Mouse (Mus musculus): ENCODE results near the gene Slc7a6os. TPM values are rescaled to one million over a fixed set of nuclear protein-coding genes. Genes with fewer than 3 reads are reported as not detected.
A peak's percentile ranks its signal among the peaks of the same experiment; 100 is the strongest.

The Slc7a6os gene
- total and polyA plus RNA-seq, 3 experiments, result 7.1 to 10.7 (median 9.6) TPM

DNA sequence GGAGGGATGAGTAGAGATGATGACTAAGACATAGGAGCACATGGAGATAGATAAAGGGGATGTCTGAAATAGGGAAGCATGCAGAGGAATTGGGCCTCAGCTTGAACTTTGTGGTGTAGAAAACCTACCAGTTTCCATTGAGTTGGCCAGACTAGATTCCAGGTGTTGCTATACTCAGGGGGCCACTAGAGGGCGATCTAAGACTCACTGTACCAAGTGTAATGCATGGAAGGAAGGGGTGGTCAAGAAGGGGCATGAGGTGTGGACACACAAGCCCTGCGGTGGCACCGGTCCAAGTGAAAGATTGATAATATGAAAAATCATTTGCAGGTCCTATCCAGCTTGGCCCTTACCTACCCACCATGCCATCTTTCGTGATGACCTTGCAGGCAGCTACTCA, 45.3 kb downstream of the Slc7a6os start:
- peak; percentile 65 to 76 for DNase-seq
- Histone ChIP-seq H3K4me1 (ENCODE audit: control insufficient read depth, insufficient read depth, low read length) (no peaks in the 10 kb centered on the region; the same call in 1 of the 2 replicates), H3K79me2 (replicated peaks; ENCODE audit: control insufficient read depth, insufficient read depth, low read length) (no peaks in the 10 kb centered on the region), H3K27ac (no peak overlapping the region), H3K9ac (ENCODE audit: low read depth, low read length) (no peak overlapping the region), H3K4me3 (no peak overlapping the region), H3K27me3 (ENCODE audit: control insufficient read depth, insufficient read depth, low read length) (no peaks in the 10 kb centered on the region), H3K36me3 (ENCODE audit: control insufficient read depth, insufficient read depth, low read length) (no peaks in the 10 kb centered on the region)
- intact Hi-C loops (cut with DNase I), result loop anchor here (2.0 kb wide), 1 partner anchor 33 kb away; no protein-coding TSS in a partner anchor
- TF ChIP-seq CTCF (IDR thresholded peaks at IDR 0.05) (peak; percentile 92), POLR2A (IDR thresholded peaks at IDR 0.05; ENCODE audit: insufficient read depth, low read depth, low read length) (no peak), EP300 (IDR thresholded peaks at IDR 0.05; ENCODE audit: insufficient read depth, low read depth, low read length) (no peak)
- WGBS, result 41% methylated on average over 4 of the region's 4 CpGs

DNA sequence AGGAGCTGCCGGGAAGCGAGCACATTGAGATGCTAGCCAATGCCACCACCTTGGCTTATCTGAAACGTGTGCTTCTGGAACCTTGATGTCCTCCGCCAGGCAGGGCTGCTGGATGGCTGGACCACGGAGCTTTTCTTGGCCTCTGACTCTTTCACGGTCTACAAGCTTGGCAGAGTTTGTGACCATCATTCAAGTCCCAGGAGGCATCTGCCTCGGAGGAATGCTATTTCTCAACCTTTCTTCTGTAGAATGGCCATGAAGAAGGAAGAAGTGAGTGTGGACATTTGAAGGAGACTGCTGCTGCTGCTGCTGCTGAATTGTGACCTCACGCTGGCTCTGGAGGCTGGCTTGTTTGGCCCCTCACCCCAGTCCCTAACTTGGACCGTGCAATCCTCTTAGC, 47.5 kb downstream of the Slc7a6os start:
- 79% methylated on average over 9 of the region's 9 CpGs for WGBS
- DNase-seq, result peak in 1 of 2 experiments; percentile 10
- H3K4me1 ChIP-seq (ENCODE audit: control insufficient read depth, insufficient read depth, low read length), result no peaks in the 10 kb centered on the region; the same call in 1 of the 2 replicates
- H3K36me3 ChIP-seq (ENCODE audit: control insufficient read depth, insufficient read depth, low read length), result no peaks in the 10 kb centered on the region
- H3K9ac ChIP-seq (ENCODE audit: low read depth, low read length), result no peak overlapping the region
- no peak overlapping the region for H3K27ac ChIP-seq
- TF ChIP-seq CTCF (IDR thresholded peaks at IDR 0.05), result no peak
- no peak for TF ChIP-seq POLR2A (IDR thresholded peaks at IDR 0.05; ENCODE audit: insufficient read depth, low read depth, low read length)
- TF ChIP-seq EP300 (IDR thresholded peaks at IDR 0.05; ENCODE audit: insufficient read depth, low read depth, low read length), result no peak
- H3K27me3 ChIP-seq (ENCODE audit: control insufficient read depth, insufficient read depth, low read length), result no peaks in the 10 kb centered on the region
- intact Hi-C loops (cut with DNase I), result no loop called here
- H3K4me3 ChIP-seq, result no peak overlapping the region
- no peaks in the 10 kb centered on the region for H3K79me2 ChIP-seq (replicated peaks; ENCODE audit: control insufficient read depth, insufficient read depth, low read length)

DNA sequence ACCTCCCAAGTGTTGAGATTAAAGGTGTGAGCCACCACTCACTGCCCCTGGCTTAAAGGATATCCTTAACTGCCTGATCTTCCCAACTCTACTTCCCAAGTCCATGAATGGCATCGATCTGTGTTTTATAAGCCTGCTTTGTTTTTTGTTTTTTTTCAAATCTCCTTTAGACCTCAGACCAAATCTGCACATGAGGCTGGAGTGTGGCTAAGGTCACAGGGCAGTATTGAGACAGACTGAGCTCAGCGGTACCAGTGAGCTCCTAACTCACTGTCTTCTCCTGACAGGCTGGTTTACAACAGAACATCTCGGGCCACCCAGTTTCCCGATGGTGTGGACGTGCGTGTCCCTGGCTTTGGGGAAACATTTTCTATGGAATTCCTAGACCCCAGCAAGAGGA, 50.9 kb downstream of the Slc7a6os start:
- Histone ChIP-seq H3K27me3 (ENCODE audit: control insufficient read depth, insufficient read depth, low read length) (no peaks in the 10 kb centered on the region), H3K4me1 (ENCODE audit: control insufficient read depth, insufficient read depth, low read length) (no peaks in the 10 kb centered on the region), H3K36me3 (ENCODE audit: control insufficient read depth, insufficient read depth, low read length) (peaks cover 2% of the 10 kb centered on the region; the same call in 1 of the 2 replicates), H3K79me2 (replicated peaks; ENCODE audit: control insufficient read depth, insufficient read depth, low read length) (no peaks in the 10 kb centered on the region), H3K9ac (ENCODE audit: low read depth, low read length) (no peak overlapping the region), H3K27ac (no peak overlapping the region), H3K4me3 (no peak overlapping the region)
- 93% methylated on average over 6 of the region's 6 CpGs for WGBS
- TF ChIP-seq POLR2A (IDR thresholded peaks at IDR 0.05; ENCODE audit: insufficient read depth, low read depth, low read length), result no peak
- no peak for TF ChIP-seq CTCF (IDR thresholded peaks at IDR 0.05)
- TF ChIP-seq EP300 (IDR thresholded peaks at IDR 0.05; ENCODE audit: insufficient read depth, low read depth, low read length), result no peak
- intact Hi-C loops (cut with DNase I), result no loop called here
- peak in 1 of 2 experiments; percentile 14 for DNase-seq

DNA sequence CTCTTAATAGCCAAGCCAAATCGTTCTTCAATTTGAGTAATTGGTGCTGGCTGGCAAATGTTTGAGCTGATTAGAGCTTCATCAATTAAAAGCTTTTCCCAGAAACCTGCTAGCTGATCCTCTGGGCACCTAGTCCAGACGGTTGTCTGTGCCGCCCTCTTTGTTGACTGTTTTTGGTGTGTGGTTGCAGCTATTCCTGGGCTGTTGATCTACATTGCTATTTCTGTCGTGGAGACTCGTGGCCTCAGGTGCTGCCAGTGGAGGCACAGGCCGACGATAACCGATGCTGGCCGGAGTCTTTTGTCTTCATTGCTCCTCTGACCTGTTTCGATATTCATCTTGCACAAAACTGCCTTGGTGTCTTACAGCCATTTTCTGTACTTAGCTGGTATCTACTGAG, 52.4 kb downstream of the Slc7a6os start:
- no peaks in the 10 kb centered on the region for H3K27me3 ChIP-seq (ENCODE audit: control insufficient read depth, insufficient read depth, low read length)
- 62% methylated on average over 10 of the region's 10 CpGs for WGBS
- H3K36me3 ChIP-seq (ENCODE audit: control insufficient read depth, insufficient read depth, low read length), result peaks cover 2% of the 10 kb centered on the region; the same call in 1 of the 2 replicates
- intact Hi-C loops (cut with DNase I), result no loop called here
- no peaks in the 10 kb centered on the region for H3K79me2 ChIP-seq (replicated peaks; ENCODE audit: control insufficient read depth, insufficient read depth, low read length)
- no peaks in the 10 kb centered on the region for H3K4me1 ChIP-seq (ENCODE audit: control insufficient read depth, insufficient read depth, low read length)
- peak overlapping the region; percentile 81 for H3K27ac ChIP-seq
- TF ChIP-seq POLR2A (IDR thresholded peaks at IDR 0.05; ENCODE audit: insufficient read depth, low read depth, low read length), result no peak
- no peak for TF ChIP-seq CTCF (IDR thresholded peaks at IDR 0.05)
- no peak; the same call in 1 of the 2 replicates for TF ChIP-seq EP300 (IDR thresholded peaks at IDR 0.05; ENCODE audit: insufficient read depth, low read depth, low read length)
- peak; percentile 32 to 64 for DNase-seq
- H3K4me3 ChIP-seq, result no peak overlapping the region
- H3K9ac ChIP-seq (ENCODE audit: low read depth, low read length), result no peak overlapping the region

DNA sequence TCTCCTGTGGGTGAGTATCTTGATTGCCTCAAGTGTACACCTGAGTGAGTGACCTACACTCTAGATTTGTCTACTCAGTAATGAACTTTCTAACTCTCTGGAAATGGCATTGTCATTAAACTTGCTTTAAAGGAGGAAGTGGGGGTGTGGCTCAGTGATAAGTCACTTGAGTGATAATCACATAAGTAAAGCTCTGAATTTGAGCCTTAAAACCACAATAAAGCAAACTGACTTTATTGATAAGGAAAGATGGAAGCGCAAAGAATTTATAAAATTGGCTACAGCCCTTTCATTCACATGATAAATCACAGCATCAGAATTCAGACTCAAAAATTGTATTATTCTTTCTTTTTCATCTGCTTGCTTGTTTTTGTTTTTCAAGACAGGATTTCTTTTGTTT, 53.3 kb downstream of the Slc7a6os start:
- no peak for TF ChIP-seq CTCF (IDR thresholded peaks at IDR 0.05)
- Histone ChIP-seq H3K9ac (ENCODE audit: low read depth, low read length) (no peak overlapping the region), H3K27ac (no peak overlapping the region), H3K27me3 (ENCODE audit: control insufficient read depth, insufficient read depth, low read length) (no peaks in the 10 kb centered on the region), H3K4me1 (ENCODE audit: control insufficient read depth, insufficient read depth, low read length) (peaks cover 1% of the 10 kb centered on the region; the same call in 1 of the 2 replicates), H3K36me3 (ENCODE audit: control insufficient read depth, insufficient read depth, low read length) (peaks cover 2% of the 10 kb centered on the region; the same call in 1 of the 2 replicates), H3K79me2 (replicated peaks; ENCODE audit: control insufficient read depth, insufficient read depth, low read length) (no peaks in the 10 kb centered on the region; the same call in 1 of the 2 replicates), H3K4me3 (no peak overlapping the region)
- no peak for DNase-seq
- 86% methylated on average over 1 of the region's 1 CpGs for WGBS
- intact Hi-C loops (cut with DNase I), result no loop called here

DNA sequence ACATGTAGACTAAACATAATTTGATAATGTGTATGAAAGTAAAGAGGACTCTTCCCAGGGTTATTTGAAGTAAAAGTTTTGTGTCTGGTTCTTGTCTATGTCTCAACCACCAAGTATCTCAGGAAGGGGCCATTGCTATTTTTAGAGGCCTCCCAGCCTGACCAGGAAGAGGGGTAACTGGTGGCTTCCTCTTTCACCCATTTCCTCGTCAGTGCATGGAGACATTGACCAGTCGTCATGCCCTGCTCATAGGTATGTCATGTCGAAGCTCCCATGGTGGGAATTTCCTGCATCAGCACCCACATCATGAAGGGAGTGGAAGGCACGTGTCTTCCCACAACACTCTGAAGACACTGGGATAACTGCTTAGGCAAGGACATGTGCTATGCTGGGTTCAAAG, 57.9 kb downstream of the Slc7a6os start:
- Histone ChIP-seq H3K9ac (ENCODE audit: low read depth, low read length) (no peak overlapping the region), H3K4me1 (ENCODE audit: control insufficient read depth, insufficient read depth, low read length) (peaks cover 1% of the 10 kb centered on the region), H3K4me3 (no peak overlapping the region), H3K27me3 (ENCODE audit: control insufficient read depth, insufficient read depth, low read length) (no peaks in the 10 kb centered on the region), H3K27ac (no peak overlapping the region), H3K79me2 (replicated peaks; ENCODE audit: control insufficient read depth, insufficient read depth, low read length) (no peaks in the 10 kb centered on the region; the same call in 1 of the 2 replicates), H3K36me3 (ENCODE audit: control insufficient read depth, insufficient read depth, low read length) (peaks cover 2% of the 10 kb centered on the region; the same call in 1 of the 2 replicates)
- intact Hi-C loops (cut with DNase I), result loop anchor here (5.0 kb wide), 1 partner anchor 59 kb away; the partner anchor contains the start of genes Prmt7 and Slc7a6os
- WGBS, result 29% methylated on average over 4 of the region's 4 CpGs
- no peak for DNase-seq
- no peak for TF ChIP-seq POLR2A (IDR thresholded peaks at IDR 0.05; ENCODE audit: insufficient read depth, low read depth, low read length)
- no peak for TF ChIP-seq CTCF (IDR thresholded peaks at IDR 0.05)
- no peak for TF ChIP-seq EP300 (IDR thresholded peaks at IDR 0.05; ENCODE audit: insufficient read depth, low read depth, low read length)

All from heart, adult 2 months (tissue).